Mouse (Mus musculus) cerebellum, adult 9-10 months (tissue): ENCODE results near the gene C1qtnf5.

Experiments used
- DNase-seq: peaks from one replicate; pipeline ENCODE4 v3.0.0; 2022

The C1qtnf5 gene

GRCm38 (mm10) chr9:44107110-44107509 lies at the start of gene C1qtnf5:
C1qtnf5 (plus strand) TSS chr9:44107245.
- DNase-seq: peak; percentile 72

DNA sequence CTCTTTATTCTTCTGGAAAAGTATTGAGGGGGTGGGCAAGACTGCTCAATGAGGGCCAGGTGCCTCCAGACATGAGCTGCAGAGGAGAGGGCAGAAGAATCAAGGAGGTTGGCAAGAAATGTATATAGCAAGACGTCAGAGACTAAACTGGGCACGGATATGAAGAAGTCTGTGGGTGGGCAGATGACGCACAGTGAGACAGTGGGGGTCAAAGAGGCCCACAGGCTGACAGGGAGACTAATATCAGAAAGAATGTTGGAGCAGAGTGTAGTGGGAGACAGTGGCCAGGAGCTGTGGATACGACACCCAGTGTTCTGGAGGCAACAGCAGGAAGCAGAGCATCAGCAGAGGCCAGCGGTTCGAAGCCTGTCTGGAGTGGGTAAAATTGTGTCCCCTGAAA lies 48.4 kb upstream of the C1qtnf5 start:
- DNase-seq: no peak

GRCm38 (mm10) chr9:44065177-44065576 lies 41.9 kb upstream of the C1qtnf5 start:
- peak; percentile 38 for DNase-seq

DNA sequence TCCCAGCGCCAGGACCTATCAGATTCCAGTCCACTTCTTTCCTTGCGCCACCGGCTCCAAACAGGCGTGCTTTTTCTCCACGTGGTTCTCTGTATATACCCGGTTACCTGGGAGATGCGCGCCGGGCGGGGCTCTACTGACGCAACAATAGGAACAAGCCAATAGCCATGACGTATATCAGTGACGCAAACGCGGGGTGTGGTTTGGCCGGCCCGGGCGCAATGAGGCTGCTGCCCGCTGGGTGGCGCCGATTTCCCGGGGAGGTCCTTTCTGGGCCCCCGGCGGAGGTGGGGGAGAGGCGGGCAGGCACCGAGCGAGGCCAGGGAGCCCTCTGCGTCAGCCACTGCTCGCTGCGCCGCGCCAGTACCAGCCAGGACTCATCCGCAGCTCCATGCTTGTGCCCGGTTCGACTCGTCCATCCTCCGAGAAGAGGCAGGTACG lies 40.2 kb upstream of the C1qtnf5 start, which contains the start of gene Usp2:
Gene Usp2 (plus strand): TSS at position 237 of the 441 bp plus-strand sequence.
- peak; percentile 100 for DNase-seq

- DNase-seq: no peak
Observed at GRCm38 (mm10) chr9:44067241-44067959, 39.6 kb upstream of the C1qtnf5 start.

GRCm38 (mm10) chr9:44067960-44068330 lies 39.1 kb upstream of the C1qtnf5 start:
- DNase-seq: peak; percentile 51

DNA sequence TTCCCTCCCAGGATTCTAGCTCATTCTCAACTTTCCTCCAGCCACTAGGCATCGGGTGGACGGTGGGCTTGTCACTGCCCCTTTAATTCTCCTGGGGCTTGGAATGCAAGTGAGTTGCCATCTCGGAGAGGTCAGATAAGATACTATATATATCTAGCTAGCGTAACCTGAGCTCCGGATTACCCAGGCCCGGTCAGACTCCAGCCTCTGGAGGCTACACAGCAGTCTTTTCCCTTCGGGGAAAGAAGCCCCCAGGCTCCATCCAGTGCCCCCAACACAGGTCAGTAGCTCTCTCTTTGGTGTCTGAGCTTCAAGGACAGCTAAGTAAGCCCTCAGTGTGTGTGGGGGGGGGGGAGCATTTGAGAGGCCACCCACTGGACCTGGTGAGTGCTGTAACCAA lies 37.8 kb upstream of the C1qtnf5 start:
- DNase-seq: no peak

DNA sequence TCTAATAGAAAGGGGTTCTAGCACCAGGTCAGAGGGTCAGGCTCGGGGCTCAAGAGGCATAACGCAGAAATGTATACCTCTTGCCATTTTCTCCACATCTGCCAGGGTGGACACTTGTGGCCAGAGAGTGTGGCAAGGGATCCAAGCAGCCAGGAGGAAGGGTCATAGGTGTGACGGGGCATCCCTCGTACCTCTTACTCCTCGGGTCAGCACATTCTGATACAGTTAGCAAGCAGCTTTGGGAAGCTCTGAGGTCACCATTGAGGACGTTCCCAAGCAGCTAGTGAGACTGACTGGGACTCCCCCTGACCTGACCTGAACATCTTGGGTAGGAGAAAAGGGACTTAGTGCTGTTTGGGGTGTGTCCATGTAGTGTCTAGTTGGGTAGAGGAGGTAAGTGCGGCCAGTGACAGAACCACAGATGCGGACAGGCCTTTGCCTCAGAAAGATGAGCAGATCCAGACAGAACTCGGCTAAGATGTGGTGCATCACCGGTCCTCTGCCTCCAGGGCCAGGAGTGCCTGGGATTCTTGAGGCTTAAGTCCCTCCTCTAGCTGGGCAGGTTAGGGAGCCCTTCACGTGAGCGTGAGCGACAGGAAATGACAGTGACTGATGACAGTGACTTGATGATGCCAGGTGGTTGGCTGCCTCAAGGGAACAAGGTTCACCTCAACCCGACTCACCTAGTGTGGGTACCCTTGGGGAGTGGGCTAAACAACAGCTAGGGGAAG lies 36.8 kb upstream of the C1qtnf5 start:
- peak; percentile 50 for DNase-seq

GRCm38 (mm10) chr9:44070844-44071231 lies 36.2 kb upstream of the C1qtnf5 start:
- peak; percentile 38 for DNase-seq

DNA sequence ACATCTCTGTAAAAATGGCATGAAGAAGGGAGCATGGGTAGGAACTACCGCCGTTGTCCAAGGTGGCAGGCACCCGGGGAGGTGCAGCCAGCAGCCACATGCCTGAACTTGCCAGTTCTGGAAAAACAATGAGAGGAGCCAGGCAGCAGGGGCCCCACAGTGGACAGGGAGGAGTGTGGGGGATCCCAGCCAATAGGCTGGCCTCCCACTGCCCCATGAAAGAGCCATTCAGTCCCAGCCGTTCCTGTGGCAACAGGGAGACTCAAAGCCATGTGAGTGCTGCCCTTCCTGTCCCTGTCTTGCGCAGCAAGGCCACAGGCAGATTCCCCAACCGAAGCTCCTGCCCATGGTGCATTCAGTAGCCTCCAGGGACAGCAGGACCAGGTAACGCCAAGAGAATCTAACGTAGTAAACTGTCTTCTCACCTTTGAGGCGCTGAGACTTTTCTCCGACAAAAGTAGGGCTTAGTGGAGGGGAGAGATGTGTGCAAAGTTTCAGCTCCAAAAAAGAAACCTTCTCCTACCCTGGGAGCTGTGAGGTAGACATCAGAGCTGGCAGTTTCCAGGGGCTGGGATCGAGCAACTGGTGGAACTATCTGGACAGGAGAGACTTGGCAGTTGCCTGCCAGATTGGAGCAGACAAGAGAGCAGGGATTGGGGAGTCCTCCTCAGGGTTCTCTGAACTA lies 35.0 kb upstream of the C1qtnf5 start:
- peak; percentile 57 for DNase-seq

DNA sequence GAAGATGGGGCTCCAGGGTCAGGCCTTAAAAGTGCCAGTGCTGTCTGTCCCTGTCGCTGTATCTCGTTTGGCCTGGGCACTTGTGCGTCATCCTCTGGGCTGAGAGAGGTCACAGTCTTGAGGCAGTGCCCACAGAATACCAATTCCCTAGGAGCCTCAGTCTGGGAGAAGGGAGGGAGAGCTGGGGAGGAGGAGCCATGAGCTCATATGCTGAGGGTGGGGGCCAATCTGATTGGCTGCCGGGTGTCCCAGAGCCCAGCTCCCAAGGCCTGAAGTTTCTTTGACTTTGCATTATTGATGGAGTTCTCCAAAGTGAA lies 34.5 kb upstream of the C1qtnf5 start:
- peak; percentile 52 for DNase-seq

- peak; percentile 73 for DNase-seq
Observed at GRCm38 (mm10) chr9:44073115-44073514, 33.9 kb upstream of the C1qtnf5 start.

GRCm38 (mm10) chr9:44074395-44075275 lies 32.4 kb upstream of the C1qtnf5 start:
- peak; percentile 81 for DNase-seq

DNA sequence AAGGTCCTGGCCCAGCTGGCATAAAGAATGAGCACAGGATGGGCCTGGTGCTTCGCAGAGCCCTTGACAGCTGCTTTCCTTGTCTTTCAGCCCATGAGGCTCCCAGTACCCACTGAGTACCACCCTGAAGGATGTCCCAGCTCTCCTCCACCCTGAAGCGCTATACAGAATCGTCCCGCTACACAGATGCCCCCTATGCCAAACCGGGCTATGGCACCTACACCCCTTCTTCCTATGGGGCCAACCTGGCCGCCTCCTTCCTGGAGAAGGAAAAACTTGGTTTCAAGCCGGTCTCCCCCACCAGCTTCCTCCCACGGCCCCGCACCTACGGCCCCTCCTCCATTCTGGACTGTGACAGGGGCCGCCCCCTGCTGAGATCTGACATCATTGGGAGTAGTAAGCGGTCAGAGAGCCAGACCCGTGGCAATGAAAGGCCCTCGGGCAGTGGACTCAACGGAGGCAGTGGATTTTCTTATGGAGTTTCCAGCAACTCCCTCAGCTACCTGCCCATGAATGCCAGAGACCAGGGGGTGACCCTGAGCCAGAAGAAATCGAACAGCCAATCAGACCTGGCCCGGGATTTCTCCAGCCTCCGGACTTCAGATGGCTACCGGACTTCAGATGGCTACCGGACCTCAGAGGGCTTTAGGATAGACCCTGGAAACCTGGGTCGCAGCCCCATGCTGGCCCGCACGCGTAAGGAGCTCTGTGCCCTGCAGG lies 31.6 kb upstream of the C1qtnf5 start:
- peak; percentile 72 for DNase-seq

DNA sequence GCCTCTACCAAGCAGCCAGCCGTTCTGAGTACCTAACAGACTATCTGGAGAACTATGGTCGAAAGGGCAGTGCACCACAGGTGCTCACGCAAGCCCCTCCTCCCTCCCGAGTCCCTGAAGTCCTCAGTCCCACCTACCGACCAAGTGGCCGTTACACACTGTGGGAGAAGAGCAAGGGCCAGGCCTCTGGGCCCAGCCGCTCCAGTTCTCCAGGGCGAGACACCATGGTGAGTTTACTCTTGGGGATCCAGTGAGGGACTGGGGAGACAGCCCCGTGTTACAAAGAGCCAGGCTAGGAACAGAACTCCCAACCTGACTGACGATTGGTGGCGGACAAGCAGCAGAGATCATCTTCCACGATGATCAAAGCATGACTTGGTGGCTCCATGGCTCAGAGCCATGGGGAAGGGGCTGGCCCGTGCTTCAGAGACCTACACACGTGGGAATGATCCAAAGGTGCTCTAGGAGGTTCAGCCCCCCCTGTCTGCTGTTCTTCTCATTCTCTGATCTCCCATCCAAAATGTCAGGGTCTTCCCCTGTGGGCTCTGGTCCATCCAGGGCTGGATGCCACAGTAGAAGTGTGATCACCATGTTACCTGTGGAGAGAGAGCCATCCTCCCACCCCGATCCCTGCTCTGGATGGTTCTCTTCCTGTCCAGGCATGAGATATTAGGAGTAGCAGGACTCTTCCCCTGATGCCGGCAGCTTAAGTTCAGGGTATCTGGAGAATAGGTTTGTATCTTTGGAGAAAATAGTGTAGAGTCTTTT lies 30.9 kb upstream of the C1qtnf5 start:
- no peak for DNase-seq

- DNase-seq: peak; percentile 88
Observed at GRCm38 (mm10) chr9:44076764-44077120, 30.3 kb upstream of the C1qtnf5 start.

DNA sequence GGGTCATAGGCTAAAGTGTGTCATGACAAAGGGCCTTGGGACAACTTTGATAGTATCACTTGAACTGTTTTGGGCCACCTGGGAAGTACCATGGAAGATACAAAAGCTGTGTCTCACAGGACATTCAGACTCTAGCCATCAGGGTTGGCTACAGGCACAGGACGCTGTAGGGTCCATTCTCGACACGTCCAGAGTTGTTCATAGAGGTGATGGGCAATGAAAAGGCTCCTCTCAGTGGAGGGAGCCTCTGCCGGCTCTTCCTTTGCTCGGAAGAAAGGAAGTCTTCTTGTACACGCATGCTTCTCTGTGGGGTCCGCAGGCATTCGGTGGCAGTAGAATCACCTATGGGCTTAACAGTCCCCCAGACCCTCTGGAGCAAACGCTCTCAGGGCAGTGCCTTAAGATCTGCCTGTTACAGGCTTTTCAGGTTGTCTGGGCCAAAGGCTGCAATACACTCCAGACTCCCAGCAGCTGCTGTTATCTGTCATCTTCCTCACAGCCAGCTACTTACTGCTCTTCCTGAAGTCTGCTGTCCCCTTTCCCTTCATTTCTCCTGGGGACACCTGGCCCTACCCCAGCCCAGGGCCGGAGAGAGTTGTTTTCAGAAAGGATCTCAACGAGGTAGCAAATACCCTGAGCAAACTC lies 29.7 kb upstream of the C1qtnf5 start:
- DNase-seq: peak; percentile 51

DNA sequence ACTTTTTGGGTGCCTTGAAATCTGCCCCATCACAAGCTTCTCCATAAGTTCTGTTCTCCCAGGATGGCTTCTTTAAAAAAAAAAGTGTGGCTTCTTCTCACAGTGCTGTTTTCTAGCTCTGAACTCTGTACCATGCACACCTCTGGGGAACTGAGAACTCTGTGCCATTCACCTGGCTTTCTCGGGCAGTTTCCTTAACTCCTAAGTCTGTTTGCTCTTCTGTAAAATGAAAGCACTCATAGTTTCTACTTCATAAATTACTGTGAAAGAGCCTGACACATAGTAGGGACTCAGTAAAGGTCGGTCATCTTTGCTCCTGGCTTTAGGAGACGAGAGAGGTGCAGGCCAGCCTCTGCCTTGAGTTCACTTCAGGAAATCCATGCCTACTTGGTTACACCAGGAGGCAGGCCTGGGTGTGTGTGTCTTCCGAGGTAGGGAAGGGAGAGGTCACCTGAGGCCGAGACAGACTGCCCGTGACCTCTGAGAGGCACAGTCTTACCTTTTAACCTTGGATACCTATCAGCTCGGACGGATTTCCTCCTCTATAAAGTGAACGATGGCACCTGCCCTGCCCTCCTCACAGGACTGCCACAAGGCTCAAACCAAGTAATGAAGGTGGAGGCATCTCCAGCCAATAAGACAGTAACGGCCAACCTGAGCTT lies 28.8 kb upstream of the C1qtnf5 start:
- no peak for DNase-seq

- DNase-seq: peak; percentile 98
Observed at GRCm38 (mm10) chr9:44078955-44079756, 27.9 kb upstream of the C1qtnf5 start.
